Mouse (Mus musculus) brain, embryonic 14.5 days (tissue): ENCODE measurements at regions not wholly inside any gene's neighbourhood (a gene's known extent, or its start where the extent isn't known, plus 50 kb on each side); places are given as distances from the start of the nearest gene placed in this dataset.
A peak's percentile ranks its signal among the peaks of the same experiment; 100 is the strongest.

Experiments
- DNase-seq: peaks from one replicate; pipeline ENCODE4 v3.0.0-alpha.2; 2011; ENCODE audit warnings: low read depth
- CTCF ChIP-seq: fragments of 200-500 bp; IDR thresholded peaks from 2 replicates; pipeline ENCODE4 v1.5.1; 2012; ENCODE audit warnings: inconsistent platforms, mild to moderate bottlenecking, moderate library complexity, borderline replicate concordance; ENCODE audit not compliant: insufficient read depth, insufficient read length; ENCODE audit errors: extremely low read depth
- POLR2A ChIP-seq: fragments of 200-500 bp; IDR thresholded peaks from 2 replicates; pipeline ENCODE4 v1.6.1; 2012; ENCODE audit warnings: mild to moderate bottlenecking, inconsistent platforms, borderline replicate concordance; ENCODE audit not compliant: poor library complexity, insufficient read depth, insufficient read length, severe bottlenecking; ENCODE audit errors: extremely low read depth

DNA sequence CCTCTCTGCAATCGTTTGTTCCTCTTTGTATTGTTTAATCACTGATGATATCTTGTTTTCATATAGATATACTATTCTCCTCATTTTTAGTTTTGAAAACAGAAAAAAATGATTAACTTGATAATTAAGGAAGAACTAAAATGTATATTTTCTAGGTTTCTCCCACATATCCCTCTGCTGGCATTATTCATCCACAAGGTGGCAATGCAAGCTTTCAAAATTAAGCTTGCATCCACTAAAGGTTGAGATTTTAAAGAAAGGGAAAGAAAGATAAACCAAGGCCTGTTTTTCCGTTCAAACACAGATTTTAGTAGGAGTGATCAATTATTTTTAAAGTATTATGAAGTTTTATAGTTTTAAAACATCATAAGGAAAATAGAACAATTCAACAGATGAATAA is 135.1 kb upstream of the Cldn34c4 start:
- peak; percentile 13 for DNase-seq
- TF ChIP-seq POLR2A, result no peak
- no peak for TF ChIP-seq CTCF

- no peak for DNase-seq
- TF ChIP-seq POLR2A, result no peak
- TF ChIP-seq CTCF, result no peak
These were observed 107.7 kb upstream of the Cldn34c4 start for GRCm38 (mm10) chrX:127844018-127844417.
